Mouse (Mus musculus) neural tube, embryonic 11.5 days (tissue): Measurements from ENCODE around the gene Fkbp8. TPM values are rescaled to one million over a fixed set of nuclear protein-coding genes. Genes with fewer than 3 reads are reported as not detected.

Experiments used
- ATAC-seq: fragments of 200-750 bp; cut with Nextera tagmentation; 2 replicates; pipeline ENCODE4 v1.8.0; 2017; ENCODE audit warnings: moderate number of reproducible peaks, mild to moderate bottlenecking, moderate TSS enrichment, moderate library complexity; ENCODE audit not compliant: insufficient read depth, low FRiP score, low TSS enrichment
- DNase-seq: peaks from one replicate; pipeline ENCODE4 v3.0.0-alpha.2; 2015; ENCODE audit warnings: low spot score
- H3K27ac ChIP-seq: fragments of 300-500 bp; sonication (generic); 2 replicates; pipeline ENCODE4 v1.5.1; 2014; ENCODE audit warnings: low read depth, mild to moderate bottlenecking, low read length
- H3K27me3 ChIP-seq: fragments of 300-500 bp; sonication (generic); 2 replicates; pipeline ENCODE4 v1.6.1; 2014; ENCODE audit warnings: mild to moderate bottlenecking, low read length, mixed read lengths; ENCODE audit not compliant: control insufficient read depth, insufficient read depth
- H3K36me3 ChIP-seq: fragments of 300-500 bp; sonication (generic); 2 replicates; pipeline ENCODE4 v1.6.1; 2014; ENCODE audit warnings: mild to moderate bottlenecking, low read length, moderate library complexity, mixed read lengths; ENCODE audit not compliant: control insufficient read depth, insufficient read depth
- H3K4me1 ChIP-seq: fragments of 300-500 bp; sonication (generic); 2 replicates; pipeline ENCODE4 v1.6.1; 2014; ENCODE audit warnings: low read length, mixed read lengths; ENCODE audit not compliant: control insufficient read depth, insufficient read depth
- H3K4me2 ChIP-seq: fragments of 300-500 bp; sonication (generic); 2 replicates; pipeline ENCODE4 v1.6.1; 2014; ENCODE audit warnings: low read depth, mild to moderate bottlenecking, moderate library complexity
- H3K4me3 ChIP-seq: fragments of 300-500 bp; sonication (generic); 2 replicates; pipeline ENCODE4 v1.5.1; 2014; ENCODE audit warnings: low read depth, low read length
- H3K9ac ChIP-seq: fragments of 300-500 bp; sonication (generic); 2 replicates; pipeline ENCODE4 v1.6.1; 2014; ENCODE audit warnings: mild to moderate bottlenecking, low read length
- H3K9me3 ChIP-seq: fragments of 300-500 bp; sonication (generic); 2 replicates; pipeline ENCODE4 v1.6.1; 2016; ENCODE audit warnings: low read length; ENCODE audit not compliant: control insufficient read depth
- whole genome bisulfite sequencing: fragments of 180-500 bp; shearing (Covaris S2); extraction: QIAGEN DNeasy Blood & Tissue Kit; methylation state at CpG from one replicate; pipeline ENCODE4 v1.1.7; 2014; 5-methylcytosine and 5-hydroxymethylcytosine counted together
- polyA plus RNA-seq: library from polyadenylated mRNA; unstranded; fragments of >200 nt; fragmentation: Nextera tagmentation; extraction: Ambion mirVana; gene quantifications from 2 replicates; pipeline ENCODE4 v1.2.1, GENCODE M21; 2014

Gene Fkbp8
- polyA plus RNA-seq, 1 experiment from 2014 or later, result 243 TPM

DNA sequence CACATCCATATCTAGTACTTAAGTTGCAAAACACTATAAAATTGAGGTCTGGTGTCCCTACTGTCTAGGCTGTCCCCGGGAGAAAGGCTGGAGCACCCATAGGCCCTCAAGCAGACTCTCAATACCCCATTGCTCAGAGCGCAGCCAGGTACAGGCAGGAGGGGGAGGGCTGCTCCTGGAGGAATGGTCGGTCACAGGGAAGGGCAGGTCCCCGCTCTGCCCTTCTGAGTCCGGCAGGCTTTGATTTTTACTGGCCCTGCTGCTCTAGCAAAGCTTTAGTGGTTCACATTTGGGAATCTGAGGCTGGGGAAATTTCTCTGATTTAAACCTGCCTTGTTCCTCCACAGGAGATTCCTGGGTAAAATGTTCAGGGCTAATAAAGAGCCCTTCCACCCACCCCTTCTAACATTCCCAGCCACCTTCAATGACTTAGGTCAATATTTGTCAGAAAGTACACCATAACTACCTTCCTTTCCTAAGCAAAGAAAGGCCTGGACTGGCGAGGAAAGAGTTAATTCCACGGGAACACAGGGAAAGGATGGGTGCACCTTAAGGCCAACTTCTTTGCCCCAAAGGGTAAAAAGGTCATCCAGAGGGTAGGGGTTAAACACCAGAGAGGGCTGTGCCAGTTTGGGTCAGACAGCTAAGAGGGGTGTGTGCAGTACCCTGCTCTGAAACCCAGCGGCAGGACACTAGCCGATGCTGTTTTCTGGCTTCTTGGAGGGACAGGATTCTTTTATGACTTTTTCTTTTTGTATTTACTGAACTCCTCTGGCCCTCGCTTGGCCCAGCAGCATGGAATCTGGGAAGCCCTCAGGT, 37.3 kb upstream of the Fkbp8 start:
- H3K36me3 ChIP-seq, result no peaks in the 10 kb centered on the region
- WGBS, result 7% methylated on average over 10 of the region's 10 CpGs
- peaks cover 32% of the 10 kb centered on the region for H3K4me1 ChIP-seq
- H3K4me3 ChIP-seq, result peak overlapping the region; percentile 4; the same call in 1 of the 2 replicates
- peaks cover 96% of the 10 kb centered on the region for H3K27me3 ChIP-seq
- ATAC-seq (no peak), DNase-seq (no peak)
- no peak overlapping the region for H3K27ac ChIP-seq
- no peak overlapping the region for H3K4me2 ChIP-seq
- no peaks in the 10 kb centered on the region for H3K9me3 ChIP-seq
- no peak overlapping the region for H3K9ac ChIP-seq

DNA sequence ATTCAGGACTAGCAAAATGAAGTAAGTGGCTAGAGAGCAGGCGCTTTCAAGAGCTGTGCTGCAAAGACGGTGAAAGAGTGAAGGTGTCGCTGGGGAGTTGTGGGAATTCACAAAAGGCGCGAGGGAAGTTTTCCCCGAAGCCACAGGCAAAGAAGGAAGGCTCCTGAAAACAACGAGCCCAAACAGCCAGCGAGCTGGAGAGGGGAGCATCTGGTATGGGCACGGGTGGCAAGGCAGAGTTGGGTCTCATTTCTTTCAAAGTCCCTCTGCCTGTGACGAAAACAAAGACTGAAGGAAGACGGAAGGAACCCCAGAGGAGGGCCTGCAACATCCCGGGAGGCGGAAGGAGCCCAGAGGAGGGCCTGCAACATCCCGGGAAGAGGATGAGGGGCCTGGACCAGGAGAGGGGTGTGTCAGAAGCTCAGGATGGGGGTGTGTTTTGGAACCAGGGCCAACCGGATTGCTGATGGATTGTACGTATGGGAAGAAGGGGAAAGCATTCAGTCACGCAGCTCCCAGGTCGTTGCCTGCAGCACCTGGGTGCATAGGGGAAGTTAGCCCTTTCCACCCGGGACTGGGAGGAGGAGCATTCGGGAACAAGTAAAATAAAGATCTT, 36.5 kb upstream of the Fkbp8 start:
- Histone ChIP-seq H3K9me3 (no peaks in the 10 kb centered on the region), H3K36me3 (no peaks in the 10 kb centered on the region), H3K4me1 (peaks cover 38% of the 10 kb centered on the region), H3K4me3 (peak overlapping the region; percentile 4; the same call in 1 of the 2 replicates), H3K27ac (no peak overlapping the region), H3K27me3 (peaks cover 96% of the 10 kb centered on the region), H3K4me2 (no peak overlapping the region), H3K9ac (no peak overlapping the region)
- 2% methylated on average over 20 of the region's 20 CpGs for WGBS
- ATAC-seq (no peak), DNase-seq (no peak)

- ATAC-seq, result no peak
- Histone ChIP-seq H3K4me1 (peaks cover 35% of the 10 kb centered on the region), H3K9ac (no peak within 1 kb of the TSS; the same call in 1 of the 2 replicates)
These were observed 34.6 kb upstream of the Fkbp8 start, which contains the start of gene Crlf1 for GRCm38 (mm10) chr8:70492664-70493640. Gene Crlf1 (plus strand): TSS chr8:70493158.

GRCm38 (mm10) chr8:70493692-70494415, 33.7 kb upstream of the Fkbp8 start:
- no peak for ATAC-seq
- under 1% methylated on average over 42 of the region's 47 CpGs for WGBS
- Histone ChIP-seq H3K9me3 (no peaks in the 10 kb centered on the region), H3K9ac (no peak overlapping the region), H3K27ac (no peak overlapping the region), H3K4me3 (no peak overlapping the region), H3K27me3 (peaks cover 97% of the 10 kb centered on the region), H3K4me2 (peak overlapping the region; percentile 41; the same call in 1 of the 2 replicates), H3K4me1 (peaks cover 27% of the 10 kb centered on the region), H3K36me3 (no peaks in the 10 kb centered on the region)
- no peak for DNase-seq

More at GRCm38 (mm10) chr8:70492664-70493640, 34.6 kb upstream of the Fkbp8 start, which contains the start of gene Crlf1:
- H3K36me3 ChIP-seq, result no peaks in the 10 kb centered on the region
- H3K27ac ChIP-seq, result no peak within 1 kb of the TSS
- peak within 1 kb of the TSS; percentile 41 for H3K4me2 ChIP-seq
- no peak for DNase-seq
- peaks cover 99% of the 10 kb centered on the region for H3K27me3 ChIP-seq
- WGBS, result under 1% methylated on average over 61 of the region's 93 CpGs
- no peaks in the 10 kb centered on the region for H3K9me3 ChIP-seq
- H3K4me3 ChIP-seq, result peak within 1 kb of the TSS; percentile 29

DNA sequence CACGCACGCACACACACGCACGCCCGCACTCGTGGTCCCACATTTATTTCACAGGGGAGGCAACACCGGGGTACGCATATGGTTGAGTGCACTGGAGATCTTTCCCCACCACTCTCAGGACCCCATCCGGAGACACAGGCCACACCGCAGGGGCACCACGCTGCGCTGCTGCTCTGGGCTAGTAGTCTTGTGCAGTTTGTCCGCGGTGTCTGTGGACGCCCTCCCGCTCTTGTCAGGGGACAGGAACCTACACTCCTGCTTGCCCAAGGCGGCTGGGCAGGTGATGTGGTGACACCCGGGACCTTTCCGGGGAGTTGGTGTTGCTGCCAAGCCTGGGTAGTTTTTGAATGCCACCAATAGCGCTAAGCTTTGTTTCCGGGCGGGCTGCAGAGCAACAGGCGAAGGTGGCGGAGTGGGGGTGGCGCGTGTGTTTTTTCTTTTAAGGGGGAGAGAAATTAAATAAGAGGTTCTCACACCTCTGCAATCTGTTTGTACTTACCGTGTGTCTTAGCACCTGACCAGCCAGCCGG, 33.0 kb upstream of the Fkbp8 start:
- no peaks in the 10 kb centered on the region for H3K36me3 ChIP-seq
- H3K9me3 ChIP-seq, result no peaks in the 10 kb centered on the region
- peaks cover 97% of the 10 kb centered on the region for H3K27me3 ChIP-seq
- 2% methylated on average over 28 of the region's 28 CpGs for WGBS
- no peak overlapping the region for H3K9ac ChIP-seq
- ATAC-seq (no peak), DNase-seq (no peak)
- no peak overlapping the region for H3K4me3 ChIP-seq
- H3K27ac ChIP-seq, result no peak overlapping the region
- H3K4me1 ChIP-seq, result peaks cover 21% of the 10 kb centered on the region
- H3K4me2 ChIP-seq, result no peak overlapping the region; the same call in 1 of the 2 replicates

DNA sequence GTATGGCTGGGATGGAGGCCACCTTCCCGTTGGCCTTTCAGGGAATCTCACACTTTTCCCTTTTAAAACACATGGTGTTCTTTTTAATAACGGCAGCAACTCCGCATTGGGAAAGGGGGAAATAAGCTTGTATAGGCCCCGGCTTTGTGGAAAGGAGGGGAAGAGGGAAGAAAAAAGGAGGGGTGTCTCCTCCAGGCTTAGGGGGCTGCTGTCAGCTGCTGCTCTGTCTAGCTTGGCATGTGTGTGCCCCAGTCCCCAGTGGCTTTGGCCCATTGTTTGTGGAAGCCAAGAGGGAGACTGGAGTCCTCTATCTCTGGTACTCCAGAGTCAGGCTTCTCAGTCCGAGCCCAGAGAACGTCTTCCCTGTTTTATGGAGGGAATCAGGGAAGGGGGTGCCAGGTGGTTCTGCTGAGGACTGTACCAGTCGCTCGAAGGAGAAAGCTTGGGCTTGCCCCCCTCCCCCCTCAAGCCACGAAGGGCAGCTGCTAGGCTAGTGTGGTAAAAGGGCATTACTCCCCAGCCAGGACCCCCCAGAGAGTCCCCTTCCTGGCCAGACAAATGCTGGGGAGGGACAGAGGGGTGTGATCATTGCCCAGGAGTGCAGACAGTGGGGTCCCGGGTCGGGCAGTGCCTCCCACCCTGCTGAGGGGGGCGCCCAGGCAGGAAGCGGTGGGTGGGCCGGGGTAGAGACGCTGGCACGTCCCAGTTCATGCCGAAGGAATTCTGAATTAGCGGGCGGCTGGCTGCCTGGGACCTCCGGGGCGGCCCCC, 32.3 kb upstream of the Fkbp8 start:
- H3K4me1 ChIP-seq, result peaks cover 16% of the 10 kb centered on the region

DNA sequence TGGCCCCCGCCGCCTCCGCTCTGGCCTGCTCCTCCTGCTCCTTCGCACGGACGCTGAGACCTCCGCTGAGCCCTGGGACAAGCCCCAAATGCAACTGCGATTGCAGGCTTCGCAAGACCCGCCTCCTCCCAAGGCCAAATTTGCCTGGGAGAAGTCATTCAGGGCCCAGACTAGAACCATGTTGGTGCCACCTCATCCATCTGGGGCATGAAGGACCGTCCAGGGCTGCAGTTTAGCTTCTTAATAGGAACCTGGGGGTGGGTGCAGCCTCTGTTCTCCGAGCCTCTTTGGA, 31.8 kb upstream of the Fkbp8 start:
- ATAC-seq (no peak), DNase-seq (no peak)
- Histone ChIP-seq H3K4me3 (peak overlapping the region; percentile 12; the same call in 1 of the 2 replicates), H3K9ac (no peak overlapping the region; the same call in 1 of the 2 replicates), H3K9me3 (no peaks in the 10 kb centered on the region), H3K4me2 (no peak overlapping the region), H3K36me3 (no peaks in the 10 kb centered on the region), H3K4me1 (peaks cover 16% of the 10 kb centered on the region), H3K27me3 (peaks cover 97% of the 10 kb centered on the region), H3K27ac (no peak overlapping the region)
- WGBS, result 4% methylated on average over 12 of the region's 12 CpGs

More for the DNA sequence above, 32.3 kb upstream of the Fkbp8 start:
- 2% methylated on average over 20 of the region's 21 CpGs for WGBS
- H3K9me3 ChIP-seq, result no peaks in the 10 kb centered on the region
- DNase-seq, result no peak
- no peak overlapping the region for H3K27ac ChIP-seq
- peak overlapping the region; percentile 12; the same call in 1 of the 2 replicates for H3K4me3 ChIP-seq
- no peak overlapping the region; the same call in 1 of the 2 replicates for H3K9ac ChIP-seq
- H3K27me3 ChIP-seq, result peaks cover 97% of the 10 kb centered on the region
- no peak for ATAC-seq
- no peak overlapping the region for H3K4me2 ChIP-seq
- no peaks in the 10 kb centered on the region for H3K36me3 ChIP-seq
